Mouse (Mus musculus): ENCODE measurements at regions not wholly inside any gene's neighbourhood (a gene's known extent, or its start where the extent isn't known, plus 50 kb on each side); places are given as distances from the start of the nearest gene placed in this dataset.

DNA sequence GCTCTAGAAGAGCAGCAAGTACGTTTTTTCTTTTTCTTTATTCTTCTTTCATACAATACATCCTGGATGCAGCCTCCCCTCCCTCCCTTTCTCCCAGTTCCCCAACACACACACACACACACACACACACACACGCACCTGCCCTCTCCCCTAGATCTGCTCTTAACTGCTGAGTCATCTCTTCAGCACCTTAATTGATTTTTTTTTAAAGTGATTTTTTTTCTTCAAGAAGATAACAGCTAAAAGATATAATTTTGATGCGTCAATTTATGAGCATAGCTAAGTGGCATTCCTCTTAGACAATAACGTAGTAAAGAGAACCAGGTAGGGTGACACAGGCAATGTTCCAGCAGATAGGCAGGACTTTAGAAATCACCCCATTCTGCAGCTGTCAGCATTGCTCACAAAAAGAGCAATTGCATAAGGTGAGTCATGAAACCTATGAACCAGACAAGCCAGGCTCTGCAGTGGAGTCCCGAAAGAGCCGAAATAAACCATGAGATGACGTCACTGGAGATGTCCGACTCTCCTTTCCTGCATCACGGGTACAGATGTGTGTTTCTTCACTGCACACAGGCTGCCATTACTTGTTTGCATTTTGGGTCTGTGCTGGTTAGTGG is 63.9 kb upstream of the Tnrc6a start:
- DNase-seq (ENCODE audit: low read depth, low spot score), result no peak

DNA sequence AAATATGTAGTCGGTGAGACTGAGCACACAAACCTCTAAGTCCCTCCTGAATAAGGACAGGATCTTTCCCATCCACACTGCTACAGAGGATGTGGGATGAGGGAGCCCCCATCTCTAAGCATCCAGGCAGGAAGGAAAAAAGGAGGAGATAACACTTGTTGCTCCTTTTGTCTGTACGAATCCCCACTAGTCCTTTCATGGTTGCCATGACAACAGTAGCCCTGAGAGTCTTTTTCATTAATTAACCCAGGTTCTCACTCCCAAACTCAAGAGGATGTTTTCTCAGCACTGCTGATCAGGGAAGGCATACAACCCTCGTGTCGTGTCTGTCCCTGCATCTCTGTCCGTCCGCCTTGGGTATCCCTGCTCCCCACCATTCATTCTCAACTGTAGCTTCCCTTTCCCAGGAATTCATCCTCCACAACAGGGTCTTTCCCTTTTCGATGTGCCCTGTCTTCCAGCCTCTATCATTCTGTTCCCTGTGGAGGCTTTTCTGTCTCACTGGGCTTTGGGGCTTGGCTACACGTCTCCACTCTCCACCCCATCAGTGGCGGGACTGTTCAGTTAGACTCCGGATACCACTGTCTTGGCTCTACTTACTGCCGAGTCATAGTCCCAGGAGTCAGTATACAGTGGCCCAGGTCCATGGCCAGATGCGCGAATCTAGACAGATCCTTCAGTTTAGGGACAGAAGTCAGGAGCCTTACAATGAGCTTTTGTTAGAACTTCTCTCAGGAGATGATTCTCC is 60.2 kb upstream of the Tnrc6a start:
- DNase-seq (ENCODE audit: low read depth, low spot score), result peak; percentile 28

DNA sequence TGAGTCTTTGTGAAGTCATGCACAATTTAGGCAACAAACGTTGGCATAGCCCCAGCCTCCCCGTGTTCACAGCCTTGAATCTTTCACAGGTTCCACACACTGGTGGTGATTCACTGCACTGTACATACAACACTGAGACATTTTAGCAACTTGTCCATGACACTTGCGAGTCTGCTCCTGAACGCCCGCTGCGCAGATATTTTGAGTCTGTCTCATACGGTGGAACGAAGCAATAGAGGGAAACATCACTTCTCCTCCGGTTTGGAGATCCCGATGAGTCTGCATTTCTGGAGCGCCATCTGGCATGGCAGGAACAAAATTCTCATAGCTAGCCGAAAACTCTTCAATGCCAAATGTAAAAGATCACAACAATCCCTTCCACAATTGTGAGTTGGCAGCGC is 57.7 kb upstream of the Tnrc6a start:
- no peak for DNase-seq (ENCODE audit: low read depth, low spot score)

DNA sequence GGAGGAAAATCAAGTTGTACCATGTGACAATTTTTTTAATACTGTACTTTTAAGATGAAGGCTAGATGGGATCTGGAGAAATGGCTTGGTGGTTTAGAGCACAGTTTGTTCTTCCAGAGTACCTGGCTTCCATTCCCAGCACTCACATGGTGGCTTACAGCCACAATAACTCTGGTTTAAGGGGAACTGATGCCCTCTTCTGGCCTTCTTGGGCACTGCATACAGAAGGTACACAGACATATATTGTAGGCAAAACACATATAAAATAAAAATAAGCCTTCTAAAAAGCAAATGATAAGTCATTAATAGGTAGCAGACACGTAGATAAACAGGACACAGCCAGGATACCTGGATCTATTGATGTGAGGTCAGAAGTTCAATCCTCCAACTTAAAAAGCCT is 56.3 kb upstream of the Tnrc6a start:
- DNase-seq (ENCODE audit: low read depth, low spot score), result peak; percentile 46

DNA sequence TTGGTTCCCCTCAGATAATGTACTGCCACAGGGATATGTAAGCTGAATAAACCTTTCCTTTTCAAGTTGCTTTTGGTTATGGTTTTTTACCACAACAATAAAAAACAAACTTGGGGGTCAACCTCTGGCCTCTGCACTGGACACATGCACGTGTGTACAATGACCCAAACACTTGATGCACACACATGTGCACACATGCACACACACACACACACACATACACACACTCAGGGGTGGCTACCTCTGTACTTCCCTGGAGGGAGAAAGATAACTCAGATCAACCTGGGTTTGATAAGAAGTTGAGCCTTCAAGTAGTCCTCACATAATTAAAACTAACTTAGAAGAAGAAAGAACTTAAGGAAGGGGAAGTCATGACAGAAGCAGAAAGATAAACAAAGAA is 55.4 kb upstream of the Tnrc6a start:
- DNase-seq (ENCODE audit: low read depth, low spot score), result no peak

DNA sequence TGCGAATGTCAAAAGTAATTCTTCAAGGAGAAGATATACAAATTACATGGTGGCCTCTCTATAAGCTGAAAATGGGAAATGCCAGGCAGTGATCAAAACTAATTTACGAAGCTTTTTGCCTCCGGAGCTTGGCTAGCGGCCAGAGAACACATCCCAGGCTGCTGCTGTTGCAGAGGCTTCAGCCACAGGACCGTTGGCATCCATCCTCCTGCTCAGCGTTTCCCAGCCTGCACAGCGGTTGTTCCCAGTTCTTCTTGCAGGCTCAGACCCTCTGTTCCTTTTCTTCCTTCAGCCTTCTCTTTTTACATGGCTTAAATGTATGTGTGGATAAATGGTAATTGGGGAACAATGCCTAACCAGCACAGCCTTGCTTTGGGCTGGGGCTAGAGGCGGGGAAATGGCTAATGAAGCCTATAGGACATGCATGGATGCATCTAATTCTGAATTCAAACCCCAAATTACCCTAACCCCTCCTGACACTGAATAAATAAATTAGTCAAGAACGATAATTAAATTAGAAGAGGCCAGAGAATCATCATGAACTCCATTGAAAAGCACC is 54.9 kb upstream of the Tnrc6a start:
- DNase-seq (ENCODE audit: low read depth, low spot score), result no peak

DNA sequence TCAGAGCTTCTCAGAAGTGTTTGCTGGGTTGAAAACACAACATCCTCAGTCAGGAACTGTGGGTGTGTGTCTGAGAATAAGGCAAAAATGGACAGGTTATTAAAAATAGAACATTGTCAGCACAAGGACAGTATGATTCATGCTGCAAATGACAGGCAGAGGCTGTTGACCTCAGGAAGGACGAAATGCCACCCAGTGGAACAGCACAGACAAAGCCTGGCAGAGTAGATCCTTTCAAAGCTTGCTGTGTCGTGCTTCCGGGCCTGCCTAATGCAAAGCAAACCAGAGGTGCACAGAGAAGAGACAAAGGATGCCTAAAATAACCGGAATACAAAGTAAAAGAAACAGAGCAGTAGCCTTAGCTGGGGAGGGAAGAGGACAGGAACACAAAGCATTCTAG is 54.4 kb upstream of the Tnrc6a start:
- no peak for DNase-seq (ENCODE audit: low read depth, low spot score)

DNA sequence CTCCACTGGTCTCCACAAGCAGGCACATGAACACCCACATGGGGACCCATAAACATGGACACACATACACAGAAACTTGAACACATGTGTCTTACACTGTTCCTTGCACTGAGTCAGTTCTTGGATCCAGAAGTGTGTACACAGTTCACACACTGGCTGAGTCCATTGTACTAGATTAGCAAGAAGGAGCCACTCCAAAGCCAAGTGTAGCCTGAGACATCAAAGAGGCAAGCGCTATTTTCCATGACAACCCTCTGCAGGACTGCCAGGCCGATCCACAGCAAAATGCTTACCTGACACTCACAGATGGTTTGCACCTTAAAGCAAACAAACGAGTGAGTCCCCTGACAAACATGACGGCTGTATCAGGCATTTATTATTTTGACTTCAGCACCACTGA is 52.8 kb upstream of the Tnrc6a start:
- no peak for DNase-seq (ENCODE audit: low read depth, low spot score)

All from ZHBTc4 (cell line).